Comparison of ENCODE assay signal across 26 mouse cellular contexts in the genomic region with DNA sequence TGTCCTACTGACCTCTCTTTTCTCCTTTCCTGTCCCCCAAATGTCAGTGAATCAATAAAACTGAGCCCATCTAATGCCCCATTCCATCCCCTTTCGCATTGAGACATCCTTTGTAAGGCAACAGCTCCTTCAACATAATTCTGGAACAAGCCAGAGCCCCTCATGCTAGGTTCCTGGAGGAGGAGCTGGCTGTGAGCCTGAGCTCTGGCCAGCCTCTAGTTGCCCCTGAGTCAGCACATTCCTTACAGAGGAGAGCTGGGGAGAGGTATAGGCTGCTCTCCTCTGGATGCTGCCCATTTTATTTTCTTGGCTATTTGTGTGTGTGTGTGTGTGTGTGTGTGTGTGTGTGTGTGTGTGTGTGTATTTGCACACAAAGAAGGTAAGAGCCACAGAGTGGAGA. TPM values are rescaled to one million over a fixed set of nuclear protein-coding genes. Genes with fewer than 3 reads are reported as not detected.
A peak's percentile ranks its signal among the peaks of the same experiment; 100 is the strongest.
DNase-seq lines count a peak whose midpoint lies in the region; ATAC-seq and TF ChIP-seq lines count a peak whose summit lies in the region.
"Had no signal": no experiment of that assay in that cellular context is flagged by ENCODE, and none has a peak within 500 bp of the region (broad histone marks: within the 10 kb centered on the region; RNA-seq: fewer than 3 reads in every experiment).

No protein-coding gene starts in this region.

- H3K4me1 ChIP-seq in intestine, embryonic 14.5 days (replicated peaks; ENCODE audit: control insufficient read depth, insufficient read depth, low read length), result no peaks in the 10 kb centered on the region
- no peaks in the 10 kb centered on the region for H3K4me1 ChIP-seq in intestine, postnatal 0 days (replicated peaks; ENCODE audit: control insufficient read depth, insufficient read depth, low read length)
- H3K4me1 ChIP-seq in limb, embryonic 13.5 days, result 0 out of 2 replicates have a peak, but pooled peaks cover 3% of the 10 kb centered on the region
- H3K4me1 ChIP-seq in limb, embryonic 10.5 days, result no peaks in the 10 kb centered on the region
- H3K4me1 ChIP-seq in ES-E14 (ENCODE audit: control insufficient read depth in 2 of 2, insufficient read depth in 2 of 2, low read length in 2 of 2, poor library complexity in 1 of 2), result peaks cover 3 to 5% of the 10 kb centered on the region in 2 experiments; a peak in 2 of 4 replicates
- H3K4me1 ChIP-seq in liver, embryonic 11.5 days (replicated peaks; ENCODE audit: control insufficient read depth, insufficient read depth, low read length), result no peaks in the 10 kb centered on the region
- H3K4me1 ChIP-seq in forebrain, embryonic 16.5 days (replicated peaks; ENCODE audit: control insufficient read depth, insufficient read depth, low read length), result no peaks in the 10 kb centered on the region
- H3K4me1 ChIP-seq: forebrain, embryonic 15.5 days; heart, embryonic 10.5 days; limb, embryonic 15.5 days; midbrain, embryonic 12.5 days had no signal

- 50% methylated on average over 1 of the region's 1 CpGs for WGBS in intestine, embryonic 14.5 days
- 59% methylated on average over 1 of the region's 1 CpGs for WGBS in intestine, postnatal 0 days
- 57% methylated on average over 1 of the region's 1 CpGs for WGBS in limb, embryonic 13.5 days
- 36% methylated on average over 1 of the region's 1 CpGs for WGBS in limb, embryonic 10.5 days
- 46% methylated on average over 1 of the region's 1 CpGs for WGBS in liver, embryonic 11.5 days
- WGBS in forebrain, embryonic 16.5 days, result 40% methylated on average over 1 of the region's 1 CpGs

- H3K4me2 ChIP-seq in intestine, embryonic 14.5 days (ENCODE audit: low read length), result no peak overlapping the region
- H3K4me2 ChIP-seq in intestine, postnatal 0 days (replicated peaks; ENCODE audit: low read depth), result no peak overlapping the region
- H3K4me2 ChIP-seq in limb, embryonic 13.5 days (replicated peaks), result no peak overlapping the region
- no peak overlapping the region for H3K4me2 ChIP-seq in liver, embryonic 11.5 days
- no peak overlapping the region for H3K4me2 ChIP-seq in forebrain, embryonic 16.5 days (ENCODE audit: low read length)
- H3K4me2 ChIP-seq: forebrain, embryonic 15.5 days; limb, embryonic 15.5 days; midbrain, embryonic 12.5 days had no signal

- no peak for TF ChIP-seq CTCF in intestine, postnatal 0 days (IDR thresholded peaks at IDR 0.05; ENCODE audit: low read depth)

- in situ Hi-C loops in ES-E14 (cut with MboI; ENCODE audit: low sequenced_read_pairs in 2 of 2, unreplicated experiment in 2 of 2), result no loop called here

- no peak for DNase-seq in intestine, embryonic 14.5 days (ENCODE audit: low spot score)
- DNase-seq in limb, embryonic 10.5 days (ENCODE audit: low spot score), result no peak
- DNase-seq in ES-E14 (ENCODE audit: low read depth, low spot score), result no peak
- peak; percentile 22 for DNase-seq in embryo, embryonic 11 days
- no peak for DNase-seq in liver, embryonic 11.5 days (ENCODE audit: low spot score)
- DNase-seq: adrenal gland, adult 8-10 months; cerebellum, adult 9-11 months; gastrocnemius, postnatal 25 days; retina, postnatal 1 day; thymus, postnatal 36 days had no signal

- H3K9me3 ChIP-seq in intestine, embryonic 14.5 days (ENCODE audit: control insufficient read depth, low read length), result no peaks in the 10 kb centered on the region
- H3K9me3 ChIP-seq in intestine, postnatal 0 days (ENCODE audit: control insufficient read depth), result no peaks in the 10 kb centered on the region
- H3K9me3 ChIP-seq in limb, embryonic 13.5 days, result no peaks in the 10 kb centered on the region
- H3K9me3 ChIP-seq in limb, embryonic 10.5 days (replicated peaks), result no peaks in the 10 kb centered on the region
- H3K9me3 ChIP-seq in ES-E14 (ENCODE audit: control insufficient read depth, insufficient read depth, low read depth, low read length), result no peaks in the 10 kb centered on the region
- no peaks in the 10 kb centered on the region for H3K9me3 ChIP-seq in liver, embryonic 11.5 days (ENCODE audit: control insufficient read depth, low read length)
- H3K9me3 ChIP-seq in forebrain, embryonic 16.5 days (ENCODE audit: control insufficient read depth, low read length), result no peaks in the 10 kb centered on the region
- H3K9me3 ChIP-seq: forebrain, embryonic 15.5 days; heart, embryonic 10.5 days; hindbrain, embryonic 10.5 days; limb, embryonic 15.5 days; midbrain, embryonic 12.5 days had no signal

- no peaks in the 10 kb centered on the region for H3K27me3 ChIP-seq in intestine, embryonic 14.5 days (replicated peaks; ENCODE audit: control insufficient read depth, insufficient read depth, low read length)
- H3K27me3 ChIP-seq in intestine, postnatal 0 days (replicated peaks; ENCODE audit: control insufficient read depth, insufficient read depth, low read length), result no peaks in the 10 kb centered on the region
- no peaks in the 10 kb centered on the region; the same call in 1 of the 2 replicates for H3K27me3 ChIP-seq in limb, embryonic 13.5 days
- no peaks in the 10 kb centered on the region for H3K27me3 ChIP-seq in limb, embryonic 10.5 days (ENCODE audit: low read depth, poor library complexity, severe bottlenecking)
- peaks cover 5% of the 10 kb centered on the region; the same call in 1 of the 2 replicates for H3K27me3 ChIP-seq in liver, embryonic 11.5 days (replicated peaks; ENCODE audit: control insufficient read depth, insufficient read depth, low read length)
- H3K27me3 ChIP-seq in forebrain, embryonic 16.5 days (replicated peaks; ENCODE audit: control insufficient read depth, insufficient read depth, low read length), result no peaks in the 10 kb centered on the region
- H3K27me3 ChIP-seq: forebrain, embryonic 15.5 days; limb, embryonic 15.5 days; midbrain, embryonic 12.5 days had no signal

- ATAC-seq in intestine, embryonic 14.5 days (replicated peaks; ENCODE audit: low FRiP score, low TSS enrichment, low read depth), result peak; percentile 47; the same call in 1 of the 2 replicates
- no peak for ATAC-seq in intestine, postnatal 0 days
- peak; percentile 82; the same call in 1 of the 2 replicates for ATAC-seq in limb, embryonic 13.5 days (ENCODE audit: low FRiP score, low read depth)
- ATAC-seq in liver, embryonic 11.5 days (replicated peaks; ENCODE audit: low FRiP score), result no peak
- no peak for ATAC-seq in forebrain, embryonic 16.5 days
- ATAC-seq: forebrain, embryonic 15.5 days had no signal

- no peak overlapping the region for H3K9ac ChIP-seq in intestine, embryonic 14.5 days (ENCODE audit: low read length)
- no peak overlapping the region for H3K9ac ChIP-seq in intestine, postnatal 0 days (ENCODE audit: low read depth, low read length)
- no peak overlapping the region for H3K9ac ChIP-seq in limb, embryonic 13.5 days
- no peak overlapping the region for H3K9ac ChIP-seq in ES-E14 (ENCODE audit: insufficient read depth, low read depth, low read length, poor library complexity, severe bottlenecking)
- no peak overlapping the region for H3K9ac ChIP-seq in liver, embryonic 11.5 days (ENCODE audit: low read depth, low read length)
- no peak overlapping the region for H3K9ac ChIP-seq in forebrain, embryonic 16.5 days (replicated peaks; ENCODE audit: low read depth, low read length)
- H3K9ac ChIP-seq: forebrain, embryonic 15.5 days; limb, embryonic 15.5 days; midbrain, embryonic 12.5 days had no signal

- H3K36me3 ChIP-seq in intestine, embryonic 14.5 days (ENCODE audit: control insufficient read depth, insufficient read depth, low read length), result no peaks in the 10 kb centered on the region
- H3K36me3 ChIP-seq in intestine, postnatal 0 days (ENCODE audit: control insufficient read depth, insufficient read depth), result peaks cover 17% of the 10 kb centered on the region
- no peaks in the 10 kb centered on the region for H3K36me3 ChIP-seq in limb, embryonic 13.5 days
- H3K36me3 ChIP-seq in limb, embryonic 10.5 days, result no peaks in the 10 kb centered on the region
- H3K36me3 ChIP-seq in ES-E14 (ENCODE audit: control insufficient read depth, insufficient read depth, low read length, poor library complexity, severe bottlenecking), result no peaks in the 10 kb centered on the region
- H3K36me3 ChIP-seq in liver, embryonic 11.5 days (ENCODE audit: control insufficient read depth, insufficient read depth, low read length), result no peaks in the 10 kb centered on the region
- H3K36me3 ChIP-seq in forebrain, embryonic 16.5 days (ENCODE audit: control insufficient read depth, insufficient read depth), result no peaks in the 10 kb centered on the region
- H3K36me3 ChIP-seq: forebrain, embryonic 15.5 days; heart, embryonic 10.5 days; hindbrain, embryonic 10.5 days; limb, embryonic 15.5 days; midbrain, embryonic 12.5 days had no signal

- H3K27ac ChIP-seq in intestine, embryonic 14.5 days (ENCODE audit: low read depth), result no peak overlapping the region
- no peak overlapping the region for H3K27ac ChIP-seq in intestine, postnatal 0 days (ENCODE audit: low read depth, low read length)
- H3K27ac ChIP-seq in limb, embryonic 13.5 days, result no peak overlapping the region
- H3K27ac ChIP-seq in limb, embryonic 10.5 days, result no peak overlapping the region
- H3K27ac ChIP-seq in ES-E14 (ENCODE audit: insufficient read depth, low read depth, low read length, poor library complexity, severe bottlenecking), result no peak overlapping the region
- no peak overlapping the region for H3K27ac ChIP-seq in liver, embryonic 11.5 days (ENCODE audit: low read depth, low read length)
- no peak overlapping the region for H3K27ac ChIP-seq in forebrain, embryonic 16.5 days (ENCODE audit: low read length)
- H3K27ac ChIP-seq: forebrain, embryonic 15.5 days; heart, embryonic 10.5 days; hindbrain, embryonic 10.5 days; limb, embryonic 15.5 days; midbrain, embryonic 12.5 days had no signal

- H3K4me3 ChIP-seq in intestine, embryonic 14.5 days (ENCODE audit: low read depth, low read length), result no peak overlapping the region
- no peak overlapping the region for H3K4me3 ChIP-seq in intestine, postnatal 0 days (ENCODE audit: low read depth, low read length)
- no peak overlapping the region for H3K4me3 ChIP-seq in limb, embryonic 13.5 days
- no peak overlapping the region for H3K4me3 ChIP-seq in limb, embryonic 10.5 days
- H3K4me3 ChIP-seq in ES-E14 (ENCODE audit: insufficient read depth in 1 of 2, low read depth in 1 of 2, low read length in 2 of 2, poor library complexity in 1 of 2, severe bottlenecking in 1 of 2), result no peak overlapping the region
- H3K4me3 ChIP-seq in liver, embryonic 11.5 days (ENCODE audit: low read depth, low read length), result no peak overlapping the region
- H3K4me3 ChIP-seq in forebrain, embryonic 16.5 days (replicated peaks; ENCODE audit: low read length), result no peak overlapping the region
- H3K4me3 ChIP-seq: forebrain, embryonic 15.5 days; heart, embryonic 10.5 days; hindbrain, embryonic 10.5 days; limb, embryonic 15.5 days; midbrain, embryonic 12.5 days had no signal

RNA-seq across cellular contexts. Expression of gene Trim31, which starts 10.3 kb away (rescaled TPM):
- polyA plus RNA-seq in intestine, embryonic 14.5 days (2014; fragmentation: Nextera tagmentation; extraction: Ambion mirVana), result 21.4 and 25.7 TPM in 2 replicates
- polyA plus RNA-seq in intestine, postnatal 0 days (2015; fragmentation: Nextera tagmentation; extraction: Ambion mirVana), result 53.7 and 56.2 TPM in 2 replicates
- polyA plus RNA-seq in limb, embryonic 13.5 days (2015; fragmentation: Nextera tagmentation; extraction: Ambion mirVana), result not detected in 2 replicates
- not detected in 2 replicates for polyA plus RNA-seq in limb, embryonic 10.5 days (2016; fragmentation: Nextera tagmentation; extraction: Ambion mirVana)
- not detected in 2 replicates for total RNA-seq in ES-E14 (2012; rRNA removed)
- polyA plus RNA-seq in liver, embryonic 11.5 days (2014; fragmentation: Nextera tagmentation; extraction: Ambion mirVana), result not detected in 2 replicates
- not detected in 2 replicates for polyA plus RNA-seq in forebrain, embryonic 16.5 days (2015; fragmentation: Nextera tagmentation; extraction: Ambion mirVana)
- total RNA-seq: adrenal gland, adult 8-10 months; gastrocnemius, postnatal 25 days; layer of hippocampus, postnatal 14 days; left cerebral cortex, postnatal 10 days; megakaryocyte progenitor cell, adult 5-6 weeks; monocyte, adult 5-6 weeks had no signal
- polyA plus RNA-seq: C2C12; forebrain, embryonic 15.5 days; heart, embryonic 10.5 days; heart, postnatal 0 days; hindbrain, embryonic 10.5 days; limb, embryonic 15.5 days; midbrain, embryonic 12.5 days; neural tube, embryonic 11.5 days had no signal

RNA-seq across cellular contexts. Expression of gene Trim40, which starts 18.3 kb away (rescaled TPM):
- polyA plus RNA-seq in intestine, embryonic 14.5 days (2014; fragmentation: Nextera tagmentation; extraction: Ambion mirVana), result 0.11 and 0.78 TPM in 2 replicates
- polyA plus RNA-seq in intestine, postnatal 0 days (2015; fragmentation: Nextera tagmentation; extraction: Ambion mirVana), result 6.8 TPM in 2 replicates
- polyA plus RNA-seq in limb, embryonic 13.5 days (2015; fragmentation: Nextera tagmentation; extraction: Ambion mirVana), result not detected in 2 replicates
- not detected in 2 replicates for polyA plus RNA-seq in limb, embryonic 10.5 days (2016; fragmentation: Nextera tagmentation; extraction: Ambion mirVana)
- total RNA-seq in ES-E14 (2012; rRNA removed), result 0.18 and 0.26 TPM in 2 replicates
- not detected in 2 replicates for polyA plus RNA-seq in liver, embryonic 11.5 days (2014; fragmentation: Nextera tagmentation; extraction: Ambion mirVana)
- not detected in 2 replicates for polyA plus RNA-seq in forebrain, embryonic 16.5 days (2015; fragmentation: Nextera tagmentation; extraction: Ambion mirVana)
- total RNA-seq: gastrocnemius, postnatal 25 days; layer of hippocampus, postnatal 14 days; left cerebral cortex, postnatal 10 days; megakaryocyte progenitor cell, adult 5-6 weeks; monocyte, adult 5-6 weeks had no signal
- polyA plus RNA-seq: C2C12; forebrain, embryonic 15.5 days; heart, embryonic 10.5 days; heart, postnatal 0 days; hindbrain, embryonic 10.5 days; limb, embryonic 15.5 days; liver, embryonic 16.5 days; midbrain, embryonic 12.5 days; neural tube, embryonic 11.5 days had no signal

RNA-seq across cellular contexts. Expression of gene Rnf39, which starts 34.5 kb away (rescaled TPM):
- 1.3 and 1.5 TPM in 2 replicates for polyA plus RNA-seq in intestine, embryonic 14.5 days (2014; fragmentation: Nextera tagmentation; extraction: Ambion mirVana)
- 1.7 and 2.2 TPM in 2 replicates for polyA plus RNA-seq in intestine, postnatal 0 days (2015; fragmentation: Nextera tagmentation; extraction: Ambion mirVana)
- polyA plus RNA-seq in limb, embryonic 13.5 days (2015; fragmentation: Nextera tagmentation; extraction: Ambion mirVana), result 1.4 and 1.5 TPM in 2 replicates
- polyA plus RNA-seq in limb, embryonic 10.5 days (2016; fragmentation: Nextera tagmentation; extraction: Ambion mirVana), result 0.13 and 0.45 TPM in 2 replicates
- 1.9 and 2.4 TPM in 2 replicates for total RNA-seq in ES-E14 (2012; rRNA removed)
- polyA plus RNA-seq in liver, embryonic 11.5 days (2014; fragmentation: Nextera tagmentation; extraction: Ambion mirVana), result 0.14 TPM in 1 of 2 replicates, not detected in the other
- polyA plus RNA-seq in forebrain, embryonic 16.5 days (2015; fragmentation: Nextera tagmentation; extraction: Ambion mirVana), result 0.87 and 1.1 TPM in 2 replicates
- total RNA-seq: megakaryocyte progenitor cell, adult 5-6 weeks; monocyte, adult 5-6 weeks had no signal
- polyA plus RNA-seq: heart, embryonic 10.5 days had no signal

RNA-seq across cellular contexts. Expression of gene Trim10, which starts 38.9 kb away (rescaled TPM):
- 0.97 and 1.6 TPM in 2 replicates for polyA plus RNA-seq in intestine, embryonic 14.5 days (2014; fragmentation: Nextera tagmentation; extraction: Ambion mirVana)
- 0.07 and 0.21 TPM in 2 replicates for polyA plus RNA-seq in intestine, postnatal 0 days (2015; fragmentation: Nextera tagmentation; extraction: Ambion mirVana)
- 2.5 and 3.9 TPM in 2 replicates for polyA plus RNA-seq in limb, embryonic 13.5 days (2015; fragmentation: Nextera tagmentation; extraction: Ambion mirVana)
- polyA plus RNA-seq in limb, embryonic 10.5 days (2016; fragmentation: Nextera tagmentation; extraction: Ambion mirVana), result 5.1 and 5.8 TPM in 2 replicates
- not detected in 2 replicates for total RNA-seq in ES-E14 (2012; rRNA removed)
- polyA plus RNA-seq in liver, embryonic 11.5 days (2014; fragmentation: Nextera tagmentation; extraction: Ambion mirVana), result 70.1 and 81.4 TPM in 2 replicates
- polyA plus RNA-seq in forebrain, embryonic 16.5 days (2015; fragmentation: Nextera tagmentation; extraction: Ambion mirVana), result 1.1 and 1.7 TPM in 2 replicates
- total RNA-seq: layer of hippocampus, postnatal 14 days had no signal
- polyA plus RNA-seq: C2C12 had no signal

RNA-seq across cellular contexts. Expression of gene Trim15, which starts 41.2 kb away (rescaled TPM):
- 1.2 and 1.3 TPM in 2 replicates for polyA plus RNA-seq in intestine, embryonic 14.5 days (2014; fragmentation: Nextera tagmentation; extraction: Ambion mirVana)
- 16.4 and 23.0 TPM in 2 replicates for polyA plus RNA-seq in intestine, postnatal 0 days (2015; fragmentation: Nextera tagmentation; extraction: Ambion mirVana)
- polyA plus RNA-seq in limb, embryonic 13.5 days (2015; fragmentation: Nextera tagmentation; extraction: Ambion mirVana), result 0.13 and 0.28 TPM in 2 replicates
- polyA plus RNA-seq in limb, embryonic 10.5 days (2016; fragmentation: Nextera tagmentation; extraction: Ambion mirVana), result 0.18 and 0.30 TPM in 2 replicates
- total RNA-seq in ES-E14 (2012; rRNA removed), result 0.16 TPM in 1 of 2 replicates, not detected in the other
- polyA plus RNA-seq in liver, embryonic 11.5 days (2014; fragmentation: Nextera tagmentation; extraction: Ambion mirVana), result 0.18 and 0.29 TPM in 2 replicates
- 0.25 and 0.31 TPM in 2 replicates for polyA plus RNA-seq in forebrain, embryonic 16.5 days (2015; fragmentation: Nextera tagmentation; extraction: Ambion mirVana)
- total RNA-seq: gastrocnemius, postnatal 25 days; layer of hippocampus, postnatal 14 days; left cerebral cortex, postnatal 10 days; megakaryocyte progenitor cell, adult 5-6 weeks; monocyte, adult 5-6 weeks had no signal
- polyA plus RNA-seq: heart, embryonic 10.5 days; heart, postnatal 0 days had no signal

Comparison
In these comparisons a context has a peak if more than half of its experiments do, and no peak if none do; other contexts are left out.
1. ATAC-seq: peak in intestine, embryonic 14.5 days (single experiment) and limb, embryonic 13.5 days (single experiment); none in intestine, postnatal 0 days (single experiment), liver, embryonic 11.5 days (single experiment) and forebrain, embryonic 16.5 days (single experiment).
2. RNA of gene Trim31, which starts 10.3 kb away (polyA plus RNA-seq): 53.7 to 56.2 TPM in intestine, postnatal 0 days and 21.4 to 25.7 TPM in intestine, embryonic 14.5 days; not detected in limb, embryonic 13.5 days, not detected in forebrain, embryonic 16.5 days, not detected in limb, embryonic 10.5 days and not detected in liver, embryonic 11.5 days; every median in the first group is over 10 times any median in the second.